Mouse (Mus musculus) MEL-GATA-1-ER (cell line): ENCODE results near the gene Krt27.

Source experiments
- DNase-seq: peaks from one replicate; pipeline ENCODE4 v3.0.0-alpha.2; 2012; ENCODE audit warnings: low read depth; ENCODE audit errors: extremely low read depth

Krt27 gene

DNA sequence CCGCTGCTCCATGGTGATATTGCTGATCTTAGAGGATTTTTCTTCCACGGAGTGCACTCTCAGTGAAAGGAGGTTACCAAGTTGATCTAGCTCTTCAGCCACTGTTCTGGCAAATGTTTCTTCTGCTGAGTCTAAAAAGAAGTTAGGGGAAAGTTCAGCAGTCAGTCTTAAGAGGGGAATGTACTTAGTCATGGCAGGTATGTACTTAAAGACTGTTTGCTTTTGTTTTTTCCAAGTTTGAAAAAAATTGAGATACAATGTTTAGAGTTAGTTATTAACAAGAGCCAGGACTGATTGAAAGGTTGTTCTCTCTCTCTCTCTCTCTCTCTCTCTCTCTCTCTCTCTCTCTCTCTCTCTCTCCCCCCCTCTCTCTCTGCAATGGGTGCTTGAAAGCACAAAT lies 21.2 kb downstream of the Krt27 start:
- no peak for DNase-seq

DNA sequence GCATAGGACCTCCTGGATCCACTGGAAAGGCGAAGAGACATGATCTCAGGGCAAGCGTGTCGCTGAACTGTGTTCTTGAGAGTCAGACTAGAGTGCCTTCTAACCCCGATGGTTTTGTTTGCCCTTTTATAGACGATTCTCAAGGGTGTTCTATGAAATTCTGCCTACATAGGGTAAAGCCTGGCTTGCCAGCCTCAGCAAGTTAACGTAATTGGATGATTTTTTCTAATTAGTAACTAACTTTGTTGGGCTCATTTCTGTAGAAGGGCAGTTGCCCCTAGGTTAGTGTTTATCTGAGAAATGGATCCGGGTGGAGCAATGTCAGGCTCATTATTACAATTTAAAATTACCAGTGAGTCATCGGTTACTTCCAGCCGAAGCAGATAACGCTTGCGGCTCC lies 28.1 kb downstream of the Krt27 start, which contains the start of gene Krt25:
TSS of gene Krt25 (minus strand) at position 101 of the 400 bp plus-strand sequence.
- no peak for DNase-seq

GRCm38 (mm10) chr11:99321094-99321493 lies 29.8 kb downstream of the Krt27 start:
- DNase-seq, result no peak

DNA sequence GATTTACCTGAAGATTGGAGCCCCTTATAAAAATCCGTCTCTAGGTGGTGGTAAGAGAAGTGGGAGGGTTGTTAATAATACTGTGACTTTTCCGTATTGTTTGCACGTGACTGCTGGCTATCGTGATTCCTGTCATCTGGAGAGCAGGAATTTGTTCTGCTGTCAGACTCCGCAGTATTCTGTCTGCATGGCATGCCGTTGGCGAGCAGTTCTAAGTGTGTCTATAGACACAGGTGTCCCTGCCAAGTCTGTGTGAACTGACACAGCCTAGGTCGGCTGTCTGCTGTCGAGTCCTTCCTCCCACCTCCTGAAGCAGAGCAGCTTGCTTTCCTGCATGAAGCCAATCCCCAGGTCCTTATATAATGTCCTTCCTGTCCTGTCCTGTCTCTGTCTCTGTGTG lies 31.8 kb downstream of the Krt27 start:
- DNase-seq, result no peak

DNA sequence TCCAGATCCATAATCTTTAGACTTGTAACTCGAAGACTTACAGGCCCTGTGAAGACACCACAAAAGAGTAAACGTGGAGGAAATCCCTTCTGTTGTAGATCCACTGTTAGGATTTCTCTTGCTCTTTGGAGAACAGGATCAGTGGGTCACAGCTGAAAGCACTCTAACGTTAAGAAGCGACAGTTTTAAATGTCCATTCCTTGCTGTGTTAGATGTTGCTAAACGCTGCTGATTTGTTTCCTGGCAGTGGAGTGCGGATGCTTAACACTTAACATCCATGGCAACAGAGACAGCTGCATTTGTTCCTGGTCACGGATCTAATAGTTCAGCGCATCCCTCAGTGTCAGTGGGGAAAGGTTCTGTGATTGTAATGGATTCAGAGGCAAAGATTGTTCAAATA lies 34.4 kb downstream of the Krt27 start:
- no peak for DNase-seq

- no peak for DNase-seq
Observed at GRCm38 (mm10) chr11:99314594-99314993, 36.3 kb downstream of the Krt27 start.

- peak; percentile 26 for DNase-seq
Observed at GRCm38 (mm10) chr11:99310882-99311281, 40.0 kb downstream of the Krt27 start.

DNA sequence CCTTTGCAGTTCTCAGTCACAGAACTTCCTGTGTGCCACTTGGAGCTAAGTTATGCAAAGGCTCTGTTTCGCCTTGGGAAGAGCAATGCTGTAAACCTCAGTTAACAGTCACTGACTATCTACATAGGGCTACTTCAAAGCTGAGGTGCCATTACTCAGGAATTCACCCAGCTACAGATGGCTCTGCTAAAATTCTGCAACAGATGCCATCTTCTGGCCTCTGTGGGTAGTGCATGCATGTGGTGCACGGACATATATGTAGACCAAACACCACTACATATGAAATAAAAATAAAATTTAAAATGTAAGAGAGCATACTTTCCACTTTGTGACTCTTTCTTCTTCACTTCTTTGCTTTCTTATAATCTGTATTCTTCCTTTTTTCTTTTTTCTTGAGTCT lies 43.3 kb downstream of the Krt27 start:
- DNase-seq, result peak; percentile 47
